Mouse (Mus musculus): ENCODE measurements at regions not wholly inside any gene's neighbourhood (a gene's known extent, or its start where the extent isn't known, plus 50 kb on each side); places are given as distances from the start of the nearest gene placed in this dataset.

DNA sequence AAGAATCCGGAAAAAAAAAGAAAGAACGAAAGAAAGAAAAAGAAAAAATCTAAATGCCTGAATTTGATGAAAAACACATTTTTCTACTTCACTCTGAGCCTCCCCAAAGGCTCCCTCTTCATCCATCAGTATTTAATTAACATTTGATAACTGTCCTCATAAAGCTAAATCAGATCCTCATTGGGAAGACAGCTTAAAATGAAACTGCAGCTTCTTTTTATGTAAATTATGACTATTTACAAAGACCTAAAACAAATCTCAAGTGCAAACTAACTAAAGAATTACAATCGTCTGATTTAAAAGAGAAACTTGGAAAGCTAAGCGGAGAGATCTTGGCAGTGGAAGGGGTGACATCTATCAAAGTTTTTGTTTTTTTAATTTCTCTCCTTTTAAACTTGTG, 481.4 kb upstream of the Intu start:
- TF ChIP-seq CTCF (IDR thresholded peaks at IDR 0.05; ENCODE audit: borderline replicate concordance, insufficient read depth, low read depth, low read length) (no peak), POLR2A (IDR thresholded peaks at IDR 0.05; ENCODE audit: borderline replicate concordance, insufficient read depth, low read length) (no peak)
